Mouse (Mus musculus) hindbrain, embryonic 13.5 days (tissue): ENCODE results near the gene Eef1akmt4. TPM values are rescaled to one million over a fixed set of nuclear protein-coding genes. Genes with fewer than 3 reads are reported as not detected.

Source experiments
- ATAC-seq: fragments of 200-750 bp; cut with Nextera tagmentation; 2 replicates; pipeline ENCODE4 v1.8.0; 2017; ENCODE audit warnings: moderate TSS enrichment; ENCODE audit not compliant: low FRiP score
- H3K27ac ChIP-seq: fragments of 300-500 bp; sonication (generic); 2 replicates; pipeline ENCODE4 v1.5.1; 2015; ENCODE audit warnings: inconsistent platforms, mild to moderate bottlenecking, moderate library complexity
- H3K27me3 ChIP-seq: fragments of 300-500 bp; sonication (generic); 2 replicates; pipeline ENCODE4 v1.6.1; 2015; ENCODE audit warnings: mild to moderate bottlenecking, inconsistent platforms
- H3K36me3 ChIP-seq: fragments of 300-500 bp; sonication (generic); 2 replicates; pipeline ENCODE4 v1.6.1; 2015; ENCODE audit warnings: mild to moderate bottlenecking, inconsistent platforms
- H3K4me1 ChIP-seq: fragments of 300-500 bp; sonication (generic); replicated peaks from 2 replicates; pipeline ENCODE4 v1.6.1; 2015; ENCODE audit warnings: inconsistent platforms
- H3K4me2 ChIP-seq: fragments of 300-500 bp; sonication (generic); 2 replicates; pipeline ENCODE4 v1.6.1; 2015; ENCODE audit warnings: inconsistent platforms, mild to moderate bottlenecking, moderate library complexity
- H3K4me3 ChIP-seq: fragments of 300-500 bp; sonication (generic); 2 replicates; pipeline ENCODE4 v1.5.1; 2015; ENCODE audit warnings: mild to moderate bottlenecking, inconsistent platforms
- H3K9ac ChIP-seq: fragments of 300-500 bp; sonication (generic); 2 replicates; pipeline ENCODE4 v1.6.1; 2015; ENCODE audit warnings: mild to moderate bottlenecking, inconsistent platforms
- H3K9me3 ChIP-seq: fragments of 300-500 bp; sonication (generic); 2 replicates; pipeline ENCODE4 v1.6.1; 2016; ENCODE audit warnings: inconsistent platforms
- WGBS: fragments of 180-500 bp; shearing (Covaris S2); methylation state at CpG from one replicate; pipeline ENCODE4 v1.1.7; 2015; 5-methylcytosine and 5-hydroxymethylcytosine counted together
- polyA plus RNA-seq: library from polyadenylated mRNA; unstranded; fragments of >200 nt; fragmentation: Nextera tagmentation; extraction: Ambion mirVana; gene quantifications from 2 replicates; pipeline ENCODE4 v1.2.1, GENCODE M21; 2015

Gene Eef1akmt4
- polyA plus RNA-seq, result 13.4 and 15.1 TPM in 2 replicates

GRCm38 (mm10) chr16:20611357-20612227, at the start of gene Eef1akmt4, which contains the start of the genes Gm49333 and Alg3:
TSS of gene Eef1akmt4 (plus strand) at chr16:20611593.
TSS of gene Gm49333 (plus strand) at chr16:20611610.
TSS of gene Alg3 (minus strand) at chr16:20611735.
- peak within 1 kb of the TSS; percentile 90 for H3K4me2 ChIP-seq
- peak within 1 kb of the TSS; percentile 86 for H3K4me3 ChIP-seq
- peaks cover 27% of the 10 kb centered on the region for H3K36me3 ChIP-seq
- peak within 1 kb of the TSS; percentile 87 for H3K9ac ChIP-seq
- H3K9me3 ChIP-seq, result no peaks in the 10 kb centered on the region
- H3K27me3 ChIP-seq, result no peaks in the 10 kb centered on the region
- ATAC-seq, result peak; percentile 94
- peaks cover 31% of the 10 kb centered on the region for H3K4me1 ChIP-seq
- H3K27ac ChIP-seq, result peak within 1 kb of the TSS; percentile 91
- 3% methylated on average over 41 of the region's 41 CpGs for WGBS

- no peaks in the 10 kb centered on the region for H3K9me3 ChIP-seq
- 63% methylated on average over 1 of the region's 1 CpGs for whole genome bisulfite sequencing
- no peak overlapping the region for H3K27ac ChIP-seq
- no peaks in the 10 kb centered on the region for H3K4me1 ChIP-seq
- ATAC-seq, result no peak
- no peaks in the 10 kb centered on the region for H3K27me3 ChIP-seq
- H3K4me2 ChIP-seq, result no peak overlapping the region
- H3K36me3 ChIP-seq, result peaks cover 34% of the 10 kb centered on the region
- H3K9ac ChIP-seq, result no peak overlapping the region
- H3K4me3 ChIP-seq, result no peak overlapping the region
These were observed 46.3 kb upstream of the Eef1akmt4 start for GRCm38 (mm10) chr16:20565075-20565474.

- H3K27me3 ChIP-seq, result peaks cover 67% of the 10 kb centered on the region
- 2% methylated on average over 24 of the region's 24 CpGs for WGBS
- H3K36me3 ChIP-seq, result no peaks in the 10 kb centered on the region
- H3K4me3 ChIP-seq, result peak within 1 kb of the TSS; percentile 57
- ATAC-seq, result peak; percentile 85
- peak within 1 kb of the TSS; percentile 64 for H3K27ac ChIP-seq
- H3K9me3 ChIP-seq, result no peaks in the 10 kb centered on the region
- H3K9ac ChIP-seq, result peak within 1 kb of the TSS; percentile 79
- H3K4me2 ChIP-seq, result peak within 1 kb of the TSS; percentile 90
- H3K4me1 ChIP-seq, result peaks cover 22% of the 10 kb centered on the region
These were observed 21.9 kb upstream of the Eef1akmt4 start, which contains the start of gene Vwa5b2 for GRCm38 (mm10) chr16:20589366-20589938. TSS of gene Vwa5b2 (plus strand) at chr16:20589471.

GRCm38 (mm10) chr16:20589939-20590679, 21.3 kb upstream of the Eef1akmt4 start:
- H3K9me3 ChIP-seq, result no peaks in the 10 kb centered on the region
- peak overlapping the region; percentile 90 for H3K4me2 ChIP-seq
- no peaks in the 10 kb centered on the region for H3K36me3 ChIP-seq
- H3K27me3 ChIP-seq, result peaks cover 72% of the 10 kb centered on the region
- under 1% methylated on average over 38 of the region's 39 CpGs for WGBS
- peak overlapping the region; percentile 64 for H3K27ac ChIP-seq
- ATAC-seq, result peak; percentile 90
- H3K4me3 ChIP-seq, result peak overlapping the region; percentile 57
- peaks cover 22% of the 10 kb centered on the region for H3K4me1 ChIP-seq
- peak overlapping the region; percentile 79 for H3K9ac ChIP-seq

GRCm38 (mm10) chr16:20590680-20591038, 20.7 kb upstream of the Eef1akmt4 start:
- 1% methylated on average over 17 of the region's 17 CpGs for WGBS
- Histone ChIP-seq H3K27me3 (peaks cover 77% of the 10 kb centered on the region), H3K9me3 (no peaks in the 10 kb centered on the region), H3K27ac (no peak overlapping the region), H3K4me2 (peak overlapping the region; percentile 90), H3K4me1 (peaks cover 22% of the 10 kb centered on the region), H3K4me3 (peak overlapping the region; percentile 57), H3K9ac (peak overlapping the region; percentile 79), H3K36me3 (no peaks in the 10 kb centered on the region)
- peak; percentile 11 for ATAC-seq

- Histone ChIP-seq H3K27me3 (peaks cover 83% of the 10 kb centered on the region), H3K9me3 (no peaks in the 10 kb centered on the region), H3K9ac (peak overlapping the region; percentile 79), H3K4me1 (peaks cover 22% of the 10 kb centered on the region), H3K4me3 (peak overlapping the region; percentile 57), H3K36me3 (no peaks in the 10 kb centered on the region), H3K27ac (no peak overlapping the region), H3K4me2 (peak overlapping the region; percentile 90)
- no peak for ATAC-seq
- WGBS, result 4% methylated on average over 48 of the region's 48 CpGs
These were observed 20.2 kb upstream of the Eef1akmt4 start for GRCm38 (mm10) chr16:20591076-20591705.

- no peaks in the 10 kb centered on the region for H3K9me3 ChIP-seq
- no peak overlapping the region for H3K4me3 ChIP-seq
- WGBS, result 93% methylated on average over 7 of the region's 7 CpGs
- no peak overlapping the region for H3K9ac ChIP-seq
- H3K4me2 ChIP-seq, result no peak overlapping the region
- H3K27ac ChIP-seq, result no peak overlapping the region
- no peaks in the 10 kb centered on the region for H3K36me3 ChIP-seq
- H3K27me3 ChIP-seq, result peaks cover 64% of the 10 kb centered on the region
- H3K4me1 ChIP-seq, result peaks cover 14% of the 10 kb centered on the region
- ATAC-seq, result no peak
These were observed 16.2 kb upstream of the Eef1akmt4 start for GRCm38 (mm10) chr16:20595060-20595673.

- WGBS, result 89% methylated on average over 4 of the region's 4 CpGs
- no peak for ATAC-seq
- no peak overlapping the region for H3K27ac ChIP-seq
- H3K9ac ChIP-seq, result no peak overlapping the region
- peaks cover 58% of the 10 kb centered on the region for H3K27me3 ChIP-seq
- H3K4me2 ChIP-seq, result no peak overlapping the region
- H3K4me1 ChIP-seq, result peaks cover 11% of the 10 kb centered on the region
- H3K4me3 ChIP-seq, result no peak overlapping the region
- no peaks in the 10 kb centered on the region for H3K9me3 ChIP-seq
- H3K36me3 ChIP-seq, result 0 out of 2 replicates have a peak, but pooled peaks cover 1% of the 10 kb centered on the region
These were observed 15.7 kb upstream of the Eef1akmt4 start for GRCm38 (mm10) chr16:20595737-20596136.

- 0 out of 2 replicates have a peak, but pooled peaks cover 4% of the 10 kb centered on the region for H3K4me1 ChIP-seq
- 77% methylated on average over 7 of the region's 7 CpGs for WGBS
- no peak overlapping the region for H3K9ac ChIP-seq
- H3K9me3 ChIP-seq, result no peaks in the 10 kb centered on the region
- no peak overlapping the region for H3K4me3 ChIP-seq
- ATAC-seq, result no peak
- H3K36me3 ChIP-seq, result 0 out of 2 replicates have a peak, but pooled peaks cover 4% of the 10 kb centered on the region
- H3K27ac ChIP-seq, result no peak overlapping the region
- H3K27me3 ChIP-seq, result peaks cover 47% of the 10 kb centered on the region
- no peak overlapping the region for H3K4me2 ChIP-seq
These were observed 14.5 kb upstream of the Eef1akmt4 start for GRCm38 (mm10) chr16:20596687-20597441.

- peaks cover 24% of the 10 kb centered on the region for H3K36me3 ChIP-seq
- ATAC-seq, result no peak
- H3K9ac ChIP-seq, result no peak overlapping the region
- no peak overlapping the region for H3K4me3 ChIP-seq
- 62% methylated on average over 5 of the region's 5 CpGs for WGBS
- no peaks in the 10 kb centered on the region for H3K9me3 ChIP-seq
- no peak overlapping the region for H3K4me2 ChIP-seq
- H3K4me1 ChIP-seq, result peaks cover 16% of the 10 kb centered on the region
- no peak overlapping the region for H3K27ac ChIP-seq
- peaks cover 13% of the 10 kb centered on the region for H3K27me3 ChIP-seq
These were observed 10.9 kb upstream of the Eef1akmt4 start for GRCm38 (mm10) chr16:20600511-20600910.

GRCm38 (mm10) chr16:20604705-20605104, 6.7 kb upstream of the Eef1akmt4 start:
- 69% methylated on average over 9 of the region's 9 CpGs for WGBS
- peaks cover 53% of the 10 kb centered on the region for H3K36me3 ChIP-seq
- H3K27ac ChIP-seq, result 0 out of 2 replicates have a peak overlapping the region, but pooled peaks have one; percentile 35
- peaks cover 31% of the 10 kb centered on the region for H3K4me1 ChIP-seq
- H3K27me3 ChIP-seq, result no peaks in the 10 kb centered on the region
- no peak overlapping the region for H3K4me3 ChIP-seq
- no peak for ATAC-seq
- no peaks in the 10 kb centered on the region for H3K9me3 ChIP-seq
- no peak overlapping the region for H3K4me2 ChIP-seq
- H3K9ac ChIP-seq, result no peak overlapping the region
